Mouse (Mus musculus) left cerebral cortex, adult 11 months (tissue): ENCODE data around the gene Palm.
"Not testable (repeated sequence)": the region's sequence is repeated elsewhere in the genome, so short reads cannot be mapped to it uniquely, and the experiment has no call there.

Experiments
- DNase-seq: peaks from one replicate; pipeline ENCODE4 v3.0.0; 2022; ENCODE audit warnings: low spot score

The Palm gene

GRCm38 (mm10) chr10:79793051-79793737 is at the start of gene Palm:
Palm (plus strand) TSS chr10:79793572.
- peak; percentile 76 for DNase-seq

GRCm38 (mm10) chr10:79743650-79744365 is 49.6 kb upstream of the Palm start:
- no peak for DNase-seq

- no peak for DNase-seq
These were observed 48.0 kb upstream of the Palm start for GRCm38 (mm10) chr10:79745411-79745810.

- peak; percentile 98 for DNase-seq
These were observed 47.2 kb upstream of the Palm start, which contains the start of gene Polrmt for GRCm38 (mm10) chr10:79745898-79746773. Polrmt (minus strand) TSS chr10:79746581.

- no peak for DNase-seq
These were observed 46.6 kb upstream of the Palm start for GRCm38 (mm10) chr10:79746774-79747151.

- no peak for DNase-seq
These were observed 44.9 kb upstream of the Palm start for GRCm38 (mm10) chr10:79748496-79748895.

- peak; percentile 76 for DNase-seq
These were observed 38.4 kb upstream of the Palm start, which contains the start of gene Fgf22 for GRCm38 (mm10) chr10:79754856-79755516. Fgf22 (plus strand) TSS chr10:79755076.

GRCm38 (mm10) chr10:79755854-79756253 is 37.5 kb upstream of the Palm start:
- no peak for DNase-seq

- no peak for DNase-seq
These were observed 36.7 kb upstream of the Palm start for GRCm38 (mm10) chr10:79756660-79757059.

- DNase-seq, result not testable (repeated sequence)
These were observed 33.7 kb upstream of the Palm start for GRCm38 (mm10) chr10:79759675-79760074.

GRCm38 (mm10) chr10:79760603-79761143 is 32.7 kb upstream of the Palm start:
- DNase-seq, result no peak

- DNase-seq, result no peak
These were observed 30.5 kb upstream of the Palm start for GRCm38 (mm10) chr10:79762875-79763274.

GRCm38 (mm10) chr10:79764234-79764633 is 29.1 kb upstream of the Palm start:
- DNase-seq, result no peak

- DNase-seq, result no peak
These were observed 28.1 kb upstream of the Palm start for GRCm38 (mm10) chr10:79765228-79765745.

GRCm38 (mm10) chr10:79766001-79766507 is 27.3 kb upstream of the Palm start:
- no peak for DNase-seq

- peak; percentile 99 for DNase-seq
These were observed 26.7 kb upstream of the Palm start, which contains the start of gene Rnf126 for GRCm38 (mm10) chr10:79766508-79767325. Rnf126 (minus strand) TSS chr10:79766952.

GRCm38 (mm10) chr10:79767372-79768244 is 25.8 kb upstream of the Palm start:
- DNase-seq, result peak; percentile 93

GRCm38 (mm10) chr10:79768400-79768799 is 25.0 kb upstream of the Palm start:
- no peak for DNase-seq

- no peak for DNase-seq
These were observed 24.0 kb upstream of the Palm start for GRCm38 (mm10) chr10:79769329-79769728.
